Mouse (Mus musculus): ENCODE measurements at regions not wholly inside any gene's neighbourhood (a gene's known extent, or its start where the extent isn't known, plus 50 kb on each side); places are given as distances from the start of the nearest gene placed in this dataset.

DNA sequence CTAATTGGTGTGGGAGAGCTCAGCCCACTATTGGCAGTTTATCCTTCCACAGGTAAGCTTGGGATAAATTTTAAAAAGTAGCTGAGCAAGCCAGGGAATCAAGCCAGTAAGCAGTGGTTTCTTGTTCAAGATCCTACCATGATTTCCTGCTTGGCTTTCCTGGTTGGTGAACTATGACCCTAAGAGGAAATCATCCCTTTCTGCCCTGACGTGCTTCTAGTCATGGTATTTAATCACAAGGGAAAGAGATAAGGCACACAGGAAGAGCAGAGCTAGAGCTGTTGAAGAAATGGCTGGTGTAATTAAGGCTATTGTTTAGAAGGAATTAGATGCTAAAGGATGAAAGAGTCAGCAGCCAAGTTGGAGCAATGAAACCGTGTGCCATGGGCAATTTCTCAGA is 648.3 kb upstream of the Tbl1xr1 start:
- no peak for TF ChIP-seq MAFK (IDR thresholded peaks at IDR 0.05; ENCODE audit: insufficient read depth, low read depth, low read length)
- no peak for TF ChIP-seq ZC3H11A (IDR thresholded peaks at IDR 0.05; ENCODE audit: borderline replicate concordance, low read depth, low read length)
- TF ChIP-seq ZNF384 (IDR thresholded peaks at IDR 0.05; ENCODE audit: low read depth, low read length): no peak
- TF ChIP-seq CHD2 (IDR thresholded peaks at IDR 0.05; ENCODE audit: low read depth, low read length): no peak
- no peak for TF ChIP-seq HCFC1 (IDR thresholded peaks at IDR 0.05; ENCODE audit: borderline replicate concordance, insufficient read depth, low read length)

Data from ES-E14 (cell line).